Mouse (Mus musculus): ENCODE measurements at regions not wholly inside any gene's neighbourhood (a gene's known extent, or its start where the extent isn't known, plus 50 kb on each side); places are given as distances from the start of the nearest gene placed in this dataset.

GRCm38 (mm10) chr14:72942571-72942970 is 106.3 kb downstream of the Cysltr2 start:
- no peak overlapping the region for H3K4me2 ChIP-seq (replicated peaks)
- H3K4me3 ChIP-seq, result no peak overlapping the region
- H3K9me3 ChIP-seq, result no peaks in the 10 kb centered on the region
- no peaks in the 10 kb centered on the region for H3K4me1 ChIP-seq
- no peak for ATAC-seq (replicated peaks)
- 87% methylated on average over 2 of the region's 2 CpGs for WGBS
- no peaks in the 10 kb centered on the region for H3K27me3 ChIP-seq
- no peak overlapping the region for H3K27ac ChIP-seq (replicated peaks)
- H3K36me3 ChIP-seq, result no peaks in the 10 kb centered on the region
- H3K9ac ChIP-seq (replicated peaks), result no peak overlapping the region

DNA sequence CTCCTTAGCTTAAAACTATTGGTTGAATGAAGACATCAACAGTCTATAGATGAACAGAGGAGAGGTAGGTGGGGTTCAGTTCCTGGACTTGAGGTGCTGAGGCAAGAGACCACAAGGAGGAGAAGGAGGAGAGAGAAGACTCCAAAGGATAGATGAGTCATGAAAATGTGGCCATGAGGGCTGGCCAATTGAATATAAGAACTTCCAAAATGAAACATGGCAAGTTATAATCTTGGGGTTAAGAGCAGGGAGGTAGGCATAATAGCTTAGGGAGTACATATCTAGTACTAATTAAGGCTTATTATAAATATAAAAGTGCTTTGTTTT is 109.9 kb downstream of the Cysltr2 start:
- no peak for ATAC-seq (replicated peaks)
- no peaks in the 10 kb centered on the region for H3K36me3 ChIP-seq
- H3K27me3 ChIP-seq, result no peaks in the 10 kb centered on the region
- no peaks in the 10 kb centered on the region for H3K4me1 ChIP-seq
- H3K9ac ChIP-seq (replicated peaks), result no peak overlapping the region
- H3K9me3 ChIP-seq, result no peaks in the 10 kb centered on the region
- H3K4me2 ChIP-seq (replicated peaks), result no peak overlapping the region
- H3K4me3 ChIP-seq, result no peak overlapping the region
- no peak overlapping the region for H3K27ac ChIP-seq (replicated peaks)

GRCm38 (mm10) chr14:72938382-72939066 is 110.4 kb downstream of the Cysltr2 start:
- Histone ChIP-seq H3K9ac (replicated peaks) (no peak overlapping the region), H3K4me3 (no peak overlapping the region), H3K4me2 (replicated peaks) (no peak overlapping the region), H3K9me3 (no peaks in the 10 kb centered on the region), H3K36me3 (no peaks in the 10 kb centered on the region), H3K27me3 (no peaks in the 10 kb centered on the region), H3K4me1 (no peaks in the 10 kb centered on the region), H3K27ac (replicated peaks) (no peak overlapping the region)
- ATAC-seq (replicated peaks), result no peak

DNA sequence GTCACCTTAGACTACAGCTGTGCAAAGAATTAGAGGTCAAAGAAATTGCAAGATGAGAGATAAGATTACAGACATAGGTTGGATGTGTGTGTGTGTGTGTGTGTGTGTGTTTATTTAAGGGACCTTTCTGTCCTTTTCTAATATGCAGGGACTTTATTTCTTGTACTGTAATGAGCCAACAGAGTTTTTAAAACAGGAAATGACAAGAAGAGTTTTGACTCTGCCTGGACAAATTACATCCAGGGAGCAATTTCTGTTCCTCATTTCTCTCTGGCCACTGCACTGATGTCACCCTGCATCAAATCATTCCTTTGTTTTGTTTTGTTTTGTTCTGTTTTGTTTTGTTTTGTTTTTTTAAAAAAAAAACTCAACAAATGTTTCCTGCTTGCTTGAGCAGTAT is 115.3 kb downstream of the Cysltr2 start:
- Histone ChIP-seq H3K4me2 (replicated peaks) (no peak overlapping the region), H3K9me3 (no peaks in the 10 kb centered on the region), H3K27ac (replicated peaks) (no peak overlapping the region), H3K9ac (replicated peaks) (no peak overlapping the region), H3K27me3 (no peaks in the 10 kb centered on the region), H3K36me3 (no peaks in the 10 kb centered on the region), H3K4me3 (no peak overlapping the region), H3K4me1 (no peaks in the 10 kb centered on the region)
- ATAC-seq (replicated peaks), result no peak

- Histone ChIP-seq H3K27me3 (no peaks in the 10 kb centered on the region), H3K27ac (replicated peaks) (no peak overlapping the region), H3K4me2 (replicated peaks) (no peak overlapping the region), H3K4me3 (no peak overlapping the region), H3K9ac (replicated peaks) (no peak overlapping the region), H3K4me1 (no peaks in the 10 kb centered on the region), H3K9me3 (no peaks in the 10 kb centered on the region), H3K36me3 (no peaks in the 10 kb centered on the region)
- ATAC-seq (replicated peaks), result no peak
- 84% methylated on average over 9 of the region's 9 CpGs for WGBS
These were observed 116.6 kb downstream of the Cysltr2 start for GRCm38 (mm10) chr14:72932296-72932695.

DNA sequence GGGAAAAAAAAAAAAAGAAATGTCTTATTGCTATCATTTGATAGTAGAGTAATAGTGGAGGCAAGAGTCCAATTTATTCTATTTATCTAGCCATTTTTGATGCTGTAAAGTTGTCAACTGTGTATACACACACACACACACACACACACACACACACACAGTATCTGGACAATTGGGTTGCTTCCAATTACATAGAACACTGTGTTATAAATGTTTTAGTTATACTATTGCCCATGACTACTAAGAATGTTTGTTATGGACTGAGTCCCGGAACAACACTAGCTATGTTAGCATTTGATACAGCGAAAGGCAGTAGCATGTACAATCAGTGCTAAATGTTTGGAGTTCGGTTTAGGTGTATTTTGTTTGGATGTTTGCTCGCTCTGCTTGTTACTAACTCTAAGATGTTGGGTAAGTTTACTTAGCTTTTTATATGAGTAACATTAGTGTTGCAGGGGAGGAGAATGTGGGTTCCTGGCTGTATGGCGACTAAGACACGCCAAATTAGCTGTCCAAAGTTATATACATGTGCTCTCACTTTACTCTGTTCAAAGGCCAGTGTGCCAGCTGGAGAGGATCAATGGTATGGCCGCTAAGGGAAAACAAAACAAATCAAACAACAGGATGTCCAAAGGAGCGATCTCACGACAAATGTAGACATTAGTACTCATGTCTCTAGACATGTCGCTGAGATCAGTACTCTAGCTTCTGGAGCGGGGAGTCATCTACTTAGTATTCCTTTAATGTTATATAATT is 147.6 kb downstream of the Cysltr2 start:
- 93% methylated on average over 11 of the region's 11 CpGs for WGBS
- no peaks in the 10 kb centered on the region for H3K27me3 ChIP-seq
- no peaks in the 10 kb centered on the region for H3K36me3 ChIP-seq
- H3K9ac ChIP-seq (replicated peaks), result no peak overlapping the region
- no peak overlapping the region for H3K4me2 ChIP-seq (replicated peaks)
- H3K4me1 ChIP-seq, result no peaks in the 10 kb centered on the region
- H3K27ac ChIP-seq (replicated peaks), result no peak overlapping the region
- no peak overlapping the region for H3K4me3 ChIP-seq
- no peaks in the 10 kb centered on the region for H3K9me3 ChIP-seq
- no peak for ATAC-seq (replicated peaks)

DNA sequence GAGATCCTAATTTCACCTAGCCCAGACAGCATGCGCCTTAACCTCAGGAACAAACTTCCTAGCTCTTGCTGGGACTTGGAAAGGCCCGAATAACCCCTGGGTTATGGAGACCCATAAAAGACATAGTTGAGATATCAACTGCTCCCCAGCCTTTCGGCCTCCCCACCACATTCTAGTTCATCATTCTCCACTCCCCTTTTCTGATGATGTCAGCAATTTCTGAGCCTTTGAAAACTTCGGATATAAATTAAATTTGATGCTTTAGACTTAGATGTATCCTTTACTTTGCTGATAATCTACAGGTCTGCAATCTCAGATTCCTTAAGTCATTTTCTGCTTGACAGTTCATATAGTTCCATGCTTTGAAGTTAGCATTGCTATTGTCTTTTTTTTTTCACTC is 149.3 kb downstream of the Cysltr2 start:
- H3K9ac ChIP-seq (replicated peaks), result no peak overlapping the region
- H3K4me2 ChIP-seq (replicated peaks), result no peak overlapping the region
- H3K27ac ChIP-seq (replicated peaks), result no peak overlapping the region
- no peaks in the 10 kb centered on the region for H3K9me3 ChIP-seq
- H3K36me3 ChIP-seq, result no peaks in the 10 kb centered on the region
- WGBS, result 91% methylated on average over 4 of the region's 4 CpGs
- ATAC-seq (replicated peaks), result no peak
- no peaks in the 10 kb centered on the region for H3K27me3 ChIP-seq
- H3K4me3 ChIP-seq, result no peak overlapping the region
- H3K4me1 ChIP-seq, result no peaks in the 10 kb centered on the region

DNA sequence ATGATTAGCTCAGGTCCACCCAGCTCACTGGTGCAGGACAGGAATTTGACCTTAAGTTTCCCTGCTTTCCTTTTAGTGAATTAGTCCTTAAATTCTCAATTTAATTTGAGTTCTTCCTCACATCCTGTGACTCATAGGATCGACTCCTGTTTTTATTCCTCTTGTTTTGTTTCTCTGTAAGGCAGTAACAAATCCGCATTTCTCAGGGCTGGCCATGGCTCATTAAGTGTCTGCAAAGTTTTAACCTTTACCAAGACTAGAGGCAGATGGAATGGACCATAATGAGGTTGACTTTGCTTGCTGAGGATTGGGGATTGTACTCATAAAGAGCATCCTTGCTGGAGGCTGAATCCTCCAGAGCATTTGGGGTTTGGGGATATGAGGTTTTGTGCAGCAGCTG is 156.6 kb downstream of the Cysltr2 start:
- no peak overlapping the region for H3K27ac ChIP-seq (replicated peaks)
- no peaks in the 10 kb centered on the region for H3K36me3 ChIP-seq
- no peak overlapping the region for H3K9ac ChIP-seq (replicated peaks)
- no peaks in the 10 kb centered on the region for H3K27me3 ChIP-seq
- H3K4me3 ChIP-seq, result no peak overlapping the region
- H3K4me2 ChIP-seq (replicated peaks), result no peak overlapping the region
- ATAC-seq (replicated peaks), result no peak
- no peaks in the 10 kb centered on the region for H3K9me3 ChIP-seq
- WGBS, result 83% methylated on average over 2 of the region's 2 CpGs
- no peaks in the 10 kb centered on the region for H3K4me1 ChIP-seq

DNA sequence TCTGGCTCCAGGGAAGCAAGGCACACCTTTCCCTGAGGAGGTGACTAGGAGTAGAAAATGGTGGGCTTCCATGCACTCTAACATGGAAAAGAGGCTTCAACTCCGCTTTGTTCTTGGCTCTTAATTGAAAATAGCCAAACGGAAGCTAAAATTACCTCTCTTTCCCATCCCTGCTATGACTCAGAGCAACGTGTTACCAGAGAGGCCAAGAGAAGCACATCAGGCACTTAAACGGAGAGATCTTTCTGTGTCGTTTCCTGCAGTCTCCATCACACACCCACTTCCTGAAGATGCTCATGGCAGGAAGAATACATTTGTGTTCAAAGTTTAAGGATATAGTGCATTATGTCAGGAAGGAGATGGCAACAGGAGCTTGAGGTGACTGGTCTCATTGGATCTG is 159.3 kb downstream of the Cysltr2 start:
- no peak overlapping the region for H3K4me3 ChIP-seq
- no peak overlapping the region for H3K27ac ChIP-seq (replicated peaks)
- H3K9me3 ChIP-seq, result no peaks in the 10 kb centered on the region
- 86% methylated on average over 5 of the region's 5 CpGs for WGBS
- no peaks in the 10 kb centered on the region for H3K27me3 ChIP-seq
- ATAC-seq (replicated peaks), result no peak
- H3K36me3 ChIP-seq, result no peaks in the 10 kb centered on the region
- H3K4me1 ChIP-seq, result no peaks in the 10 kb centered on the region
- no peak overlapping the region for H3K4me2 ChIP-seq (replicated peaks)
- H3K9ac ChIP-seq (replicated peaks), result no peak overlapping the region

DNA sequence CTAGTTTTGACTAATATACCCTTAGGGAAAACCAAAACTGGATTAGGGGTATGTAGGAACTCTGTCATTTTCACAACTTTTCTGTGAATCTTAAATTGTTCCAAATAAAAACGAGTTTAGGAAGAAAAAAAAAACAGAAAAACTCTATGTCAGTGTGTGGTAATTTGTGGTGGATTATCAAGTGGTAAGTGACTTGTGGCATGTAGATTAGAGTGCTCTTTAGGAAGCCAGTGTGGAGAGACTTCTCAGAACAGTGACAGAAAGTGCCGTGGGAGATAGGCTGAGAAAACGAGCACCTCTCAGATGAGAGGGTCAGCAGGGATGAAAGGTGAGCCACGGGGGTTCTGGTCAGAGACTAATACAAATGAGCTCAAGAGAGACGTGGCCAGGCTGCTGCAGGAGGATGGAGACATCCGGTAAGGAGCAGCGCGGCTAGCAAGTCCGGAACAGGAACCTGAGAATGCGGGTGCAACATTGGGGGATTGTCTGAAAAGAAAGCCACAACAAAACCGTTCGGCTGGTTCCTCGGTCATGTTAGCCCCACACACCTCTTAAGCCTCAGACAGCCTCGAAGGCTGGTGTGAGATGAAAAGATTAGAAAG is 161.3 kb downstream of the Cysltr2 start:
- Histone ChIP-seq H3K4me2 (replicated peaks) (no peak overlapping the region), H3K9ac (replicated peaks) (no peak overlapping the region), H3K4me1 (no peaks in the 10 kb centered on the region), H3K27ac (replicated peaks) (no peak overlapping the region), H3K27me3 (no peaks in the 10 kb centered on the region), H3K4me3 (no peak overlapping the region), H3K9me3 (no peaks in the 10 kb centered on the region), H3K36me3 (no peaks in the 10 kb centered on the region)
- ATAC-seq (replicated peaks), result no peak
- 45% methylated on average over 14 of the region's 14 CpGs for WGBS

- WGBS, result 88% methylated on average over 12 of the region's 12 CpGs
These were observed 162.0 kb downstream of the Cysltr2 start for GRCm38 (mm10) chr14:72886935-72887369.

GRCm38 (mm10) chr14:72885824-72886223 is 163.1 kb downstream of the Cysltr2 start:
- WGBS, result 87% methylated on average over 4 of the region's 4 CpGs
- H3K36me3 ChIP-seq, result no peaks in the 10 kb centered on the region
- no peak overlapping the region for H3K9ac ChIP-seq (replicated peaks)
- no peak overlapping the region for H3K27ac ChIP-seq (replicated peaks)
- no peaks in the 10 kb centered on the region for H3K4me1 ChIP-seq
- no peak overlapping the region for H3K4me3 ChIP-seq
- H3K4me2 ChIP-seq (replicated peaks), result no peak overlapping the region
- no peaks in the 10 kb centered on the region for H3K9me3 ChIP-seq
- no peaks in the 10 kb centered on the region for H3K27me3 ChIP-seq
- no peak for ATAC-seq (replicated peaks)

More at GRCm38 (mm10) chr14:72886935-72887369, 162.0 kb downstream of the Cysltr2 start:
- H3K9ac ChIP-seq (replicated peaks), result no peak overlapping the region
- ATAC-seq (replicated peaks), result no peak
- no peak overlapping the region for H3K4me2 ChIP-seq (replicated peaks)
- H3K4me1 ChIP-seq, result no peaks in the 10 kb centered on the region
- H3K27ac ChIP-seq (replicated peaks), result no peak overlapping the region
- no peaks in the 10 kb centered on the region for H3K9me3 ChIP-seq
- H3K36me3 ChIP-seq, result no peaks in the 10 kb centered on the region
- no peak overlapping the region for H3K4me3 ChIP-seq
- no peaks in the 10 kb centered on the region for H3K27me3 ChIP-seq
